In the genomic region with DNA sequence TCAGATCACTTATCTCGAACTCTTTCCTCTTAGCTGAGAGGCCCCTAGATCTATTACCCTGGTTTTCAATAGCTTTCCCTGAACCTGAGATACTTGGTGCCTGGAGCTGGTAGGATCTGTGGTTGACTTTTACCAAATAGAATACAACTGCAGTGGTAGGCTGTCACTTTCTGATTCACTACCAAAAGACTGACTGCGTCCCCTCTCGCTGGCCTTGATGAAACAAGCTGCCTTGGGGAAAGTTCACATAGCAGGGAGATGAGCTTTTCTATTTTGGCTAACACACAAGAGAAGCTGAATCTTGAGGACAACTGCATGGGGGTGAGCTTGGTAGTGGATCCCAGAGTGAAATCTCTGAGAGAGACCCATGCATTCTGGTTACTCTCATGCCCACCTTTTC, we compare ENCODE assay signal across 13 mouse cellular contexts.
"Had no signal": no experiment of that assay in that cellular context is flagged by ENCODE, and none has a peak within 500 bp of the region (broad histone marks: within the 10 kb centered on the region; RNA-seq: fewer than 3 reads in every experiment).

No protein-coding gene starts in this region.

- DNase-seq: lung, adult 18-20 months; lung, embryonic 14.5 days; lung, postnatal 10 days; lung, postnatal 4 days; midbrain, embryonic 14.5 days; retina, postnatal 1 day; right cerebral cortex, adult 18-20 months; right cerebral cortex, postnatal 25 days; right cerebral cortex, postnatal 4 days; spleen, adult 18-20 months; thymus, adult 18-20 months; thymus, postnatal 14 days; thymus, postnatal 36 days had no signal
